Mouse (Mus musculus) heart, postnatal 0 days (tissue): Measurements from ENCODE around the gene A930004D18Rik.

ENCODE experiments used
- CTCF ChIP-seq: IDR thresholded peaks from 2 replicates; pipeline ENCODE4 v1.5.1; 2016; ENCODE audit warnings: antibody characterized with exemption, control low read depth, low read depth
- EP300 ChIP-seq: IDR thresholded peaks from 2 replicates; pipeline ENCODE4 v1.6.1; 2016; ENCODE audit warnings: antibody characterized with exemption, low read depth

DNA sequence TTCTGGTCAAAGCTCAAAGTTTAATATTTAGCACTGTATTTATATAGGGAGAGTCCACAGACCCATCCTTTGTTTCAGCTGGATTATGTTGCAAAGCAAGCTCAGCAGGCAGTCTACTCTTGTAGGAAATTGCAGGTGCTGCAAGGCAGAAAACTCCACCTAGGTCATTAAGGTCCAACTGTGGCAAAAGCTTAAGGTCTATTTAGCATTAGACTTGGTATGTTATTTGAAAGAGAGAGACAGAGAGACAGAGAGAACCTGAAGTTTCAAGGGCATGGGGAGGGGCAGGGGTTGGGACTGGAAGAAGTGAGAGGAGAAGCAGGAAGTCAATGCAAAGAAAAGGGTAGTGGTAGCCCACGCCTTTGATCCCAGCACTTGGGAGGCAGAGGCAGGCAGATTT lies 54.8 kb downstream of the A930004D18Rik start:
- no peak for TF ChIP-seq CTCF
- no peak for TF ChIP-seq EP300
